Mouse (Mus musculus) B cell, adult 2 months (primary cell): ENCODE data around the gene Olfr1346.
A peak's percentile ranks its signal among the peaks of the same experiment; 100 is the strongest.
"Not testable (repeated sequence)": the region's sequence is repeated elsewhere in the genome, so short reads cannot be mapped to it uniquely, and the experiment has no call there.

ENCODE experiments used
- DNase-seq, 2 experiments: peaks; one replicate each; pipeline ENCODE4 v3.0.0; 2022

Olfr1346 gene

DNA sequence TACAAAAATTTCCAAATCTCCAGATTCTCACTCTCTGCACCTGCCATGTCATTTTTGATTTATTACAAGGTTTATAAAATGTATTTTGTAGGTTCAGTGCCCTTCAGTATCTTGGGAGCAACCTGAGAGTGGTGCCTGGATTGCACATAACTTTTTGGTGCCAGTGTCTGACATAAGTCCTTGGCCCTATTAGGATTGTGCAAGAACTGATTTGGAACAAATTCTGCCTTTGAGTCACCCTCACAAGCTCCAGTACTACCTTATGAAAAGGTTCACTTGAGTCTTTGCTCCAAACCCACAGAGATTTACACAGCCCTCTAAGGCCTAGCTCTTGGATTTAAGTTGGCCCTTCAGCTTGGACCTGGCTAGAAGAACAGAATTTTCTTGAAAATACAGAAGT, at the start of gene Olfr1346:
TSS of gene Olfr1346 (plus strand) at position 151 of the 400 bp plus-strand sequence.
- DNase-seq: no peak

DNA sequence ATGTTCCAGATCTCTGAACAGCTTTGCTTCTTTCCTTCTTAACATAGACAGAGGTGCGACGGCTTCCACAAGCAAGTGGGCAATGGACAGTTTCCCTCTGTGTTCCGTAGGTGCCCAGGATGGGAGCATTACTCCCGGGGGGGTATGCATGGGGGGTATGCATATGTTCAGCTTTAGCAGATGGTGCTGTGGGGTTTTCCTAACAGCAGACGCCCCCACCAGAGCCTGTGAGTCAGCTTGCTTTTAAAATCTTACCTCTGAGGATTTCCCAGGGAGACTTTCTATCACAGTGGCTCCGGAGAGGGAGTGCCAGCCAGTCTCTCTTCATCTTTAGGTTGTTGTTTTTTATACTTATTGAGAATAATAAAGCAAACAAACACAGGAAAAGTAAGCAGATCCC, 47.0 kb upstream of the Olfr1346 start:
- no peak for DNase-seq

GRCm38 (mm10) chr7:6429381-6429780, 37.5 kb upstream of the Olfr1346 start:
- DNase-seq: peak in 1 of 2 experiments; percentile 5

DNA sequence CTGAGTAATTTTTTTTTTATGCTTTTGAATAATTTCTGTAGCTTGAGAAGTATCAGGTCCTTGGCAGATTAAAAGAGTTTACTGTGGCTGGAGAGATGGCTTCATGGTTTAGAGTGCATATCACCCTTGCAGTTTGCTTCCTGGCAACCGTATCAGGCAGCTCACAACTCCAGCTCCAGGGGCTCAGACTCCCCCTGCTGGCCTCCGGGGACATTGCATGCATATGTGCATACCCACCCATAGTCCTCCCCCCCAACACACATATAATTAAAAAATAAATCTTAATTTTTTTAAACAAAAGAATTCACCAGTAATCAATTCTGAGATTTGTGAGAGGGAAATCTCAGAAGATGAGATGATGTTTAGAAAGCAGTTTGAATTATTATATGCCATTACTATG, 36.6 kb upstream of the Olfr1346 start:
- DNase-seq: peak; percentile 50 to 57

GRCm38 (mm10) chr7:6438388-6438787, 28.5 kb upstream of the Olfr1346 start, which contains the start of gene Olfr1344:
TSS of gene Olfr1344 (plus strand) at chr7:6438688.
- no peak for DNase-seq

DNA sequence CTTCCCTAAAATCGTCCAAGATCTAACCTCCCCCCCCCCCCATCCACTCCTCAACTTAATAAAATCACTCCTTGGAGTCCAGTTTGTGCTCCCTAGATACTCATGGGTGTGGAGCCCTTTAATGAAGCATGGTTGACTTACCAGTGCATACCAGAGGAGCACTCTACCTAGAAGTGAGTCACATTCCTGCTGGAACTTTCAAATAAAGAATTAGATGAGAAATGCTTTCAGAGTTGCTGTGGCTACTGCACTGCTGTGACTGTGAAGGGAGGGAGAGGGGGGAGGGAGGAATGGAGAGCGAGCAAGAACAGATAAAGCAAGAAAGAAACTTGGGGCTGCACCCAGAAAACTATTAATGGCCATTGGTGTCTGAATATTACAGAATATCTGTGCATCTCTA, 25.7 kb upstream of the Olfr1346 start:
- no peak for DNase-seq

DNA sequence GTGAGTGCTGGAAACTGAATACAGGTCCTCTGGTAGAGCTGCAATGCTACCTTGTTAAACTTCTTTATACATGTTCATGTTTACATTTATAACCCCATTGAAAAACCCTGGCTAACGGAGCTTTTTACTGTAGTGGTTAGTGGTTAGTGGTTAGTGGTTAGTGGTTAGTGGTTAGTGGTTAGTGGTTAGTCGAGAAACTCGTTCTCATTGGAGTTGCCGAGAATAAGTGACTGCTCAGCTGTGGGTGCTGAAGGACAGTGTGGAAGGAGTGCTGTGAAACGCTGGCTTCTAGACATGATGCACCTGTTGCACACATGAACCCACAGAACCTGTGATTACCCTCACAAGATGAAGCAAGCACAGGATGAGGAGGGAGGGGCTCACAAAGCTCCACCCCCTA, 19.1 kb upstream of the Olfr1346 start:
- DNase-seq: no peak

DNA sequence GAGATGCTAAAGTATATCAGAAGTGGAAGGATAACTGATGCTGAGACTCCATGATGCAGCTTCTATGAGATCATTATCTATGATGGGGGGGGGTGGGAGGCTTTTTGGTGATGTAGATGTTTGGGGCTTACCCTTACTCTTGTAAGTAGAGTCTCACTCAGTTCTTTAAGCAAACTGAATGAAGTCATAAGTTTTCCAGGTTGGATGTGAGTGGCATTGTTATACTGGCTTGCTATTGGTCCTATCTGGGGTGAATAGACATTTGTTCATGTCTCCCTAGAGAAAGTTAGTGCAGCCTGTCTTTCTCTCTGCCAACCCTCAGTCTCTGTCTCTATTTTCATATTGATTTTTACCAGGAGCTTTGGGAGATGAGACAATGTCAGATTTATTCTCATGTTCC, 11.0 kb upstream of the Olfr1346 start, which contains the start of gene Olfr1336:
TSS of gene Olfr1336 (plus strand) at position 301 of the 400 bp plus-strand sequence.
- no peak for DNase-seq

- DNase-seq: no peak
Measured at GRCm38 (mm10) chr7:6456399-6456798, 10.5 kb upstream of the Olfr1346 start.

GRCm38 (mm10) chr7:6477633-6478032, 10.7 kb downstream of the Olfr1346 start:
- not testable (repeated sequence) for DNase-seq

DNA sequence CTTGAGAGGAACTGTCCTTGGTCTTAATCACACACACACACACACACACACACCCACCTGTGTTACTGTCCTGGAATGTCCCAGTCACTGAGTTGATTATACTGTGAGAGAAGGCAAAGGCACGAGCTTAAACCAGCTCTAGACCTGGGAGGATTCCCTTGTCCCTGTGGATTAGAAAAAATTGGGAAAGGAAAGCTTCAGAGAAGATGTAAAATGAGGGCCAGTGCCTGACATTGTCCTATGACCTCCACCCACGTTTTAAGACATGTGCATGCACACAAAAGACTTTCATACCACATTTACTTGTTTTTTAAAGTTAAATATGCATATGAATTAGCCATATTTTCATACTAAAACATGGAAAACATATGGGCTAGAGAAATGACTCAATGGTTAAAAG, 19.9 kb downstream of the Olfr1346 start, which contains the start of gene Olfr5:
TSS of gene Olfr5 (minus strand) at position 101 of the 400 bp plus-strand sequence.
- no peak for DNase-seq

- DNase-seq: no peak
Measured at GRCm38 (mm10) chr7:6499655-6500054, 32.8 kb downstream of the Olfr1346 start, which contains the start of gene Olfr1347. TSS of gene Olfr1347 (minus strand) at chr7:6499755.

- no peak for DNase-seq
Measured at GRCm38 (mm10) chr7:6508648-6509047, 41.7 kb downstream of the Olfr1346 start, which contains the start of gene Olfr1348. TSS of gene Olfr1348 (minus strand) at chr7:6508748.

DNA sequence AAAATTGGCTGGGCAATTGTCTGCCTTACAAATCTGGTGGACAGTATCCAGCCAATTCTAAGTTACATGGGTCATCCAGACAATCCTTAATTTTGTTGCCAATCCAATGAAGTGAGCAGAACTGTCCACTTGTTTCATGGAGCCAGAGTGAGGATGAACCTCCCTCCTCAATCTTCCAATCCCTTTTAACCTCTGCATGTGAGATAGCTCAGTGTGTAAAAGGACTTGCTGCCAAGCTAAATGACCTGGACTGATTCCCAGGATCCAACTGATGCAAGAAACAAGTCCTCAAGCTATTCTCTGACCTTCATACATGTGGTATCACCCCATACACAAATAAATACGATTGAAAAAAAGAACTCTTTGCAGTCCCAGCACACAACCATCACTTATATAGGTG, 54.8 kb downstream of the Olfr1346 start:
- no peak for DNase-seq

DNA sequence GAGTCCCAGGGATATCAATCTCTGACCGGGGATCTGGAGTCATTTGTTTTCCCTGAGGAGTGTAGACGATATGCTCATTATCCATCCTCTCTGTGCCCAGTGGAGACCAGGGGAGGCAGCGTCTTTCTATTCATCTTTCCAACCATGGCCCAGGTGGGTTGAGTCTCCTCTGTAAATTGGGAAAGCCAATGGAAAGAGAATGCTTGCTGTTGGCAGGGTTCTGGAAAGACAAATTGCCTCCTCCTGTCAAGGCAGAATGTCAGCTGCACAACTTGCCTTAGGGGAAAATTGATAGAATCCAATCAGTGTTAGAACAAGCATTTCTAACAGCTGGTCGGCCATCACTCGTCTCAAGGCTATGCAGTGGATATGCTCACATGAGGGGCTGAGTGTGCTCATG, 55.9 kb downstream of the Olfr1346 start, which contains the start of gene Olfr1349:
TSS of gene Olfr1349 (minus strand) at position 101 of the 400 bp plus-strand sequence.
- no peak for DNase-seq

GRCm38 (mm10) chr7:6525001-6525400, 58.1 kb downstream of the Olfr1346 start:
- DNase-seq: no peak

GRCm38 (mm10) chr7:6526141-6526540, 59.2 kb downstream of the Olfr1346 start:
- DNase-seq: peak; percentile 1 to 7
